Mouse (Mus musculus) heart, postnatal 0 days (tissue): ENCODE results near the gene B020004J07Rik.

Experiments
- CTCF ChIP-seq: IDR thresholded peaks from 2 replicates; pipeline ENCODE4 v1.5.1; 2016; ENCODE audit warnings: antibody characterized with exemption, control low read depth, low read depth
- EP300 ChIP-seq: IDR thresholded peaks from 2 replicates; pipeline ENCODE4 v1.6.1; 2016; ENCODE audit warnings: antibody characterized with exemption, low read depth

DNA sequence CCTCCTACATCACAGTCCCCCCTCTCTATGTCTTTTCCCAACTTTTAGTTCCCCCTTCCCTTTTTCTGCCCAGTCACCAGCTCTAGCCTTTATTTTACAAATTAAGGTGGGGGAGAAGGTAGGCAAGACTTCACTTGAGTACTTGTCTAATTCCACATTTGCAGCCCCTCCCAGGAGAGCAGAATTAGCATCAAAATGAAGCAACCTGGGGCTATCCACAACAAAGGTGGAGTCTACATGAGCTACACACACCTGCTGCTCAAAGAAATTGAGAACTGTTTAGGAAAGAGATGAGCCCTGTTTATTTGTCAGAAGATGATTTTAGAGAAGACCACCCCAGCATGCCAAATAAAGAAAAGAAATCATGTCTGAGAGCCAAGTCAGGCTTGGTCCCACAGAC lies 45.6 kb upstream of the B020004J07Rik start:
- TF ChIP-seq CTCF (no peak), EP300 (no peak)
